Mouse (Mus musculus): ENCODE results near the gene Exd1.

- TF ChIP-seq CHD2 (IDR thresholded peaks at IDR 0.05; ENCODE audit: low read length) (no peak), EP300 (IDR thresholded peaks at IDR 0.05; ENCODE audit: low read depth in 1 of 2, low read length in 2 of 2) (no peak), POLR2A (IDR thresholded peaks at IDR 0.05; ENCODE audit: control insufficient read depth in 1 of 2, insufficient read depth in 1 of 2, low read depth in 1 of 2, low read length in 2 of 2, poor library complexity in 1 of 2) (no peak), MAZ (IDR thresholded peaks at IDR 0.05; ENCODE audit: low read depth, low read length) (no peak), CTCF (IDR thresholded peaks at IDR 0.05 in 2 of 3, conservative IDR thresholded peaks at IDR 0.05 in 1 of 3; ENCODE audit: control insufficient read depth in 1 of 3, insufficient read depth in 1 of 3, low read depth in 2 of 3, low read length in 3 of 3, poor library complexity in 1 of 3, severe bottlenecking in 1 of 3) (no peak), CHD1 (IDR thresholded peaks at IDR 0.05; ENCODE audit: low read depth, low read length) (0 out of 2 replicates have a peak, but pooled peaks have one; percentile 51), POLR2AphosphoS2 (IDR thresholded peaks at IDR 0.05; ENCODE audit: low read length) (no peak), BHLHE40 (IDR thresholded peaks at IDR 0.05; ENCODE audit: borderline replicate concordance, low read depth, low read length) (no peak), KAT2A (conservative IDR thresholded peaks at IDR 0.05; ENCODE audit: low read depth, low read length) (no peak), NRF1 (IDR thresholded peaks at IDR 0.05; ENCODE audit: insufficient read depth, low read depth, low read length, poor library complexity, severe bottlenecking) (no peak), E2F4 (IDR thresholded peaks at IDR 0.05; ENCODE audit: borderline replicate concordance, low read depth, low read length) (no peak)
Measured at GRCm38 (mm10) chr2:119476166-119476565, 71.3 kb downstream of the Exd1 start.

Data from MEL (cell line).